Mouse (Mus musculus) heart, embryonic 10.5 days (tissue): ENCODE data around the gene Sv2a. TPM values are rescaled to one million over a fixed set of nuclear protein-coding genes. Genes with fewer than 3 reads are reported as not detected.
"Not testable (repeated sequence)": the region's sequence is repeated elsewhere in the genome, so short reads cannot be mapped to it uniquely, and the experiment has no call there.

Experiments
- DNase-seq: peaks from one replicate; pipeline ENCODE4 v3.0.0-alpha.2; 2017; ENCODE audit warnings: low spot score
- H3K27ac ChIP-seq: fragments of 300-500 bp; sonication (generic); 2 replicates; pipeline ENCODE4 v1.5.1; 2016; ENCODE audit warnings: mild to moderate bottlenecking
- H3K27me3 ChIP-seq: fragments of 300-500 bp; sonication (generic); 2 replicates; pipeline ENCODE4 v1.6.1; 2016; ENCODE audit warnings: mild to moderate bottlenecking; ENCODE audit not compliant: poor library complexity, insufficient read depth, severe bottlenecking
- H3K36me3 ChIP-seq: fragments of 300-500 bp; sonication (generic); 2 replicates; pipeline ENCODE4 v1.6.1; 2016; ENCODE audit warnings: mild to moderate bottlenecking, moderate library complexity
- H3K4me1 ChIP-seq: fragments of 300-500 bp; sonication (generic); 2 replicates; pipeline ENCODE4 v1.6.1; 2016; ENCODE audit warnings: mild to moderate bottlenecking
- H3K4me3 ChIP-seq: fragments of 300-500 bp; sonication (generic); 2 replicates; pipeline ENCODE4 v1.5.1; 2016; ENCODE audit warnings: mild to moderate bottlenecking, moderate library complexity
- H3K9me3 ChIP-seq: fragments of 300-500 bp; sonication (generic); 2 replicates; pipeline ENCODE4 v1.6.1; 2016; ENCODE audit warnings: mild to moderate bottlenecking, moderate library complexity
- WGBS: fragments of 180-500 bp; shearing (Covaris S2); methylation state at CpG from one replicate; pipeline ENCODE4 v1.1.7; 2016; 5-methylcytosine and 5-hydroxymethylcytosine counted together
- polyA plus RNA-seq: library from polyadenylated mRNA; unstranded; fragments of >200 nt; fragmentation: Nextera tagmentation; extraction: Ambion mirVana; gene quantifications from 2 replicates; pipeline ENCODE4 v1.2.1, GENCODE M21; 2016

Gene Sv2a
- polyA plus RNA-seq, 1 experiment from 2014 or later: 17.8 TPM

GRCm38 (mm10) chr3:96219191-96219641 lies 38.3 kb downstream of the Sv2a start:
- H3K27ac ChIP-seq: peak overlapping the region; percentile 94
- H3K36me3 ChIP-seq: no peaks in the 10 kb centered on the region
- peaks cover 23% of the 10 kb centered on the region for H3K4me1 ChIP-seq
- no peaks in the 10 kb centered on the region for H3K9me3 ChIP-seq
- no peak for DNase-seq
- peak overlapping the region; percentile 71 for H3K4me3 ChIP-seq
- WGBS: under 1% methylated on average over 12 of the region's 12 CpGs
- no peaks in the 10 kb centered on the region for H3K27me3 ChIP-seq

- Histone ChIP-seq H3K4me1 (peaks cover 25% of the 10 kb centered on the region), H3K9me3 (no peaks in the 10 kb centered on the region), H3K27me3 (no peaks in the 10 kb centered on the region), H3K27ac (peak within 1 kb of the TSS; percentile 94), H3K4me3 (peak within 1 kb of the TSS; percentile 71), H3K36me3 (no peaks in the 10 kb centered on the region)
- 0% methylated on average over 37 of the region's 37 CpGs for WGBS
- DNase-seq: peak; percentile 87
Observed at GRCm38 (mm10) chr3:96219661-96220130, 38.7 kb downstream of the Sv2a start, which contains the start of the genes Bola1 and Hist2h2ab. Gene Bola1 (minus strand): TSS chr3:96219709. Gene Hist2h2ab (plus strand): TSS chr3:96219865.

GRCm38 (mm10) chr3:96220131-96220764 lies 39.3 kb downstream of the Sv2a start:
- not testable (repeated sequence) for H3K9me3 ChIP-seq, DNase-seq, H3K36me3 ChIP-seq, H3K27me3 ChIP-seq
- WGBS: under 1% methylated on average over 38 of the region's 47 CpGs
- Histone ChIP-seq H3K4me1 (peaks cover 30% of the 10 kb centered on the region), H3K4me3 (peak overlapping the region; percentile 71), H3K27ac (peak overlapping the region; percentile 94)

DNA sequence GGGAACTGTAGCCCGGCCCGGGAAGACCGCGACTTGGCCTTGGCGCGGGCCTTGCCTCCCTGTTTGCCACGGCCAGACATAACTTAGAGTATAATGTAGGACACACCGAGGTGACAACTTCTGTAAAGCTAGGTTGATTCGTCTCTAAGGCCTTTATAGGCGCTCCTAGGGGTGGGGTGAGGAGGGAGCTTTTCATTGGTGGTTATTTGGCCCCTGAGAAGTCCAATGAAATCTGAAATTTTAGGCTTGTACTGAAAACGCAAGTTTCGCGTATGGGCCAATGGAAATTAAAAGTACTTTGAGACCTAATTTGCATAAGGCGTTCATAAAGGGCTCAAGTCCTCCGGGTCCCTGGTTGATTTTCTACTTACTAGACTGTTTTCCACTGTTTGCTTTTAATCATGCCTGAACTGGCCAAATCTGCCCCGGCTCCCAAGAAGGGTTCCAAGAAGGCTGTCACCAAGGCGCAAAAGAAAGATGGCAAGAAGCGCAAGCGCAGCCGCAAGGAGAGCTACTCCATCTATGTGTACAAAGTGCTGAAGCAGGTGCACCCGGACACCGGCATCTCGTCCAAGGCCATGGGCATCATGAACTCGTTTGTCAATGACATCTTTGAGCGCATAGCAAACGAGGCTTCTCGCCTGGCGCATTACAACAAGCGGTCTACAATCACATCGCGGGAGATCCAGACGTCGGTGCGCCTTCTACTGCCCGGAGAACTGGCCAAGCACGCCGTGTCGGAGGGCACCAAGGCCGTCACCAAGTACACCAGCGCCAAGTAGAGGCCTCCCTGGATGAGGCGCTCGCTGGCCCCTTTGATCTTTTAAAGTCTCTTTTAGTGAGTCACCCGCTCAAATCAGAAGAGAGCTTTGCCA lies 40.1 kb downstream of the Sv2a start, which contains the start of the genes Hist2h2ac and Hist2h2be:
TSS of gene Hist2h2ac (minus strand) at position 116 of the 875 bp plus-strand sequence.
TSS of gene Hist2h2be (plus strand) at position 355 of the 875 bp plus-strand sequence.
- DNase-seq: peak; percentile 95
- peak within 1 kb of the TSS; percentile 94 for H3K27ac ChIP-seq
- H3K9me3 ChIP-seq: no peaks in the 10 kb centered on the region
- peak within 1 kb of the TSS; percentile 71 for H3K4me3 ChIP-seq
- no peaks in the 10 kb centered on the region for H3K27me3 ChIP-seq
- H3K36me3 ChIP-seq: no peaks in the 10 kb centered on the region
- WGBS: under 1% methylated on average over 43 of the region's 43 CpGs
- peaks cover 34% of the 10 kb centered on the region for H3K4me1 ChIP-seq

- WGBS: 33% methylated on average over 9 of the region's 9 CpGs
- no peaks in the 10 kb centered on the region for H3K36me3 ChIP-seq
- peak overlapping the region; percentile 71 for H3K4me3 ChIP-seq
- no peaks in the 10 kb centered on the region for H3K9me3 ChIP-seq
- no peaks in the 10 kb centered on the region for H3K27me3 ChIP-seq
- H3K4me1 ChIP-seq: peaks cover 40% of the 10 kb centered on the region
- H3K27ac ChIP-seq: peak overlapping the region; percentile 94
- DNase-seq: no peak
Observed at GRCm38 (mm10) chr3:96221640-96222038, 40.7 kb downstream of the Sv2a start.

DNA sequence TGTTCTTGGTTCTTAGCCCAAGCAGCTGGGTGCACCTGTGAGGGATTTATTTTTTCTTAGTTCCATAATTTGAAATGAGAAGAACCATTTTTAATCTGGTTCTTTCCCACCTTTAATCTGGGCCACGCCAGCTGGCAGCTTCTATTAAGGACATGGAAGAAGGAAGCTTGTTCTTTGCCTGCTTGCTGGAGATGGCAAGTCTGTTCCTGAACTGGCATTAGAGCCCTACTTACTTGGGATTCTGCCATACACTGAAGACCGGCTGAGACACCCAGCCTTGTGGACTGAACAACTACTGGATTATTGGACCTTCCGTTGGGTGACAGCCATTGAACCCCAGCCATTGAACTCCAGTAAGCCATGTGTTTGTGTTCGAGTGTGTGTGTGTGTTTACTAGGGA lies 41.8 kb downstream of the Sv2a start:
- Histone ChIP-seq H3K4me3 (no peak overlapping the region), H3K4me1 (peaks cover 48% of the 10 kb centered on the region)
- WGBS: 91% methylated on average over 4 of the region's 4 CpGs

DNA sequence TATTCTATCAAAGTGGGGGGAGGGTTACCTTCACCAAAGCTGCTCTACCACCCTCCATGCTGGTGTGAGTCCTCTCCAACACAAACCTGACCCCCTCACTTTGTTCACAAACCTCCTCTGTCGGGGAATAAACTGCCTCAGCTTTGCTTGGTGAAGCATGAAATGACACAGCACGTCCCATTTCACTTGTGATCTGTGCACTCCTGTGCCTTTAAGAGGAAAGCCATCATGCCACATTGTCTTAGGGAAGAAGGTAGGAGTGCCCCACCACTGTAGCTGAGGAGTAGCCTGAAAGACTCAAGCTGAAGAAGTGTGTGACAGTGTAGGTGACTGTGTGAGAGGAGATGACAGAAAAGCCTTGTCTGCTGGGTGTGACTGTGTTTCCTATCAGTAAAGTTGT lies 44.5 kb downstream of the Sv2a start:
- Histone ChIP-seq H3K4me3 (no peak overlapping the region), H3K4me1 (peaks cover 41% of the 10 kb centered on the region), H3K27ac (peak overlapping the region; percentile 57; the same call in 1 of the 2 replicates), H3K27me3 (no peaks in the 10 kb centered on the region), H3K36me3 (no peaks in the 10 kb centered on the region), H3K9me3 (no peaks in the 10 kb centered on the region)
- DNase-seq: no peak
- 41% methylated on average over 2 of the region's 2 CpGs for WGBS

More for the DNA sequence above, 41.8 kb downstream of the Sv2a start:
- Histone ChIP-seq H3K9me3 (no peaks in the 10 kb centered on the region), H3K27ac (no peak overlapping the region), H3K36me3 (no peaks in the 10 kb centered on the region), H3K27me3 (no peaks in the 10 kb centered on the region)
- DNase-seq: no peak

DNA sequence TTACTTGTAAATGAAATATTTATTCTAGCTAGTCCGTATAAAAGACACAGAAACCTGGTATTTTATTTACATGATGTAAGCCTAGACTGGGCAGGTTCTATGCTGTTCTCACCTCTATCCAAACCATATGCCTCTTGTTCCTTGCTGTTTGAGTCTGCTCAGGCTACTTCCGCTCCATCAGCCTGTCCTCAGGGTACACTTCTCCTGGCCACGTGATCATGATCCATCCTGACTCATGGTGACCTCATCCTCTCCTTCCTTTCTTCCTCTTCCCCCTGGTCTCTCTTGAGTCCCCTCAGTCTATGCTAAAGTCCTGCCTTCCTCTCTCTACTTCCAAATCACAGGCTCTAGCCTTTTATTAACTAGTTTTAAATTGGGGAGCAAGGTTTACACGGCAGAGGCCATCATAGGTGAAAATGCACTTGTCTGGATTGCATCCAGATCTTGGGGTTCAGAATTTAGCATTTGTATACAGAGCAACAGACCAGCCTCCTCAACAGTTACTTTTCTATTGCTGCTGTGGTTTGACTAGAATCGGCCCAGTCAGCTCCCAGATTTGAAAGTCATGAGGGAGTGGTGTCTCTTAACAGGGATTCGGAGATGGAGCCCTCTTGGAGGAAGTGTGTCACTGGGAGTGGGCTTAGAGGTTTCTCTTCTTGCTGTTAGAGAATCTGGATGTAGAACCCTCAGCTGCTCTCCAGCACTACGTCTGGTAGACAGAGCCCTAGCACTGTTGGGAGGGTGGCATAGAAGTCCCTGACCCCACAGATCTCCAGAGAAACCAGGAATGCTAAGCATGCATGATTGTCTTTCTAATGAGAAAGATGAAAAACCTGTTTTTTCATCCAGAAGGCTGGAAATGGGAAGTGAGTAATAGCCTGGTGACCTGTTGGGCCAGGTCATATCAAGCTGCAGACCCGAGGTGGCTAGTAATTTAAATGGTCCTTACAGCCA lies 46.0 kb downstream of the Sv2a start:
- H3K9me3 ChIP-seq: no peaks in the 10 kb centered on the region
- no peaks in the 10 kb centered on the region for H3K36me3 ChIP-seq
- H3K27ac ChIP-seq: 0 out of 2 replicates have a peak overlapping the region, but pooled peaks have one; percentile 59
- H3K4me1 ChIP-seq: peaks cover 39% of the 10 kb centered on the region
- no peak for DNase-seq
- H3K27me3 ChIP-seq: no peaks in the 10 kb centered on the region
- 69% methylated on average over 8 of the region's 8 CpGs for WGBS
- H3K4me3 ChIP-seq: no peak overlapping the region

GRCm38 (mm10) chr3:96228828-96229227 lies 47.9 kb downstream of the Sv2a start:
- Histone ChIP-seq H3K4me1 (peaks cover 33% of the 10 kb centered on the region), H3K4me3 (no peak overlapping the region), H3K27me3 (no peaks in the 10 kb centered on the region), H3K27ac (no peak overlapping the region), H3K9me3 (no peaks in the 10 kb centered on the region), H3K36me3 (no peaks in the 10 kb centered on the region)
- WGBS: 58% methylated on average over 2 of the region's 2 CpGs
- no peak for DNase-seq

DNA sequence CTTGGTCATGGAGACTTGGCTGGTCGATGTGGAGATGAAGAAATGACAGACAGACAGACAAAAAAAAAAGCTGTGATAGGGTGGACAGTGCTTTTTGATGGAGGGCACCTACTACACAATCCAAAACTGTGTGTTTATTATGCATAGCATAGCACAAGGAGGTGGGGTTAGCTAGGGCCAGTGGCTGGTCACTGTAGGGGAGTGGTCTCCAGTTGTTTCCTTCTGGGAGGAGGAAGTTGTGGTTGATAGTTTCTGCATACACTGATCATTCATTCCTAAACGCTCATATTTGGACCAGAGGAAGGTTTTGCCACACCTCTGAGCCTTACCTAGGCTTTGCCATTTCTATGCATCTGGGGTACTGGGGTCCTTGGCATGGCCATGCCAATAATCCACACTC lies 49.5 kb downstream of the Sv2a start:
- Histone ChIP-seq H3K9me3 (no peaks in the 10 kb centered on the region), H3K27me3 (no peaks in the 10 kb centered on the region), H3K36me3 (no peaks in the 10 kb centered on the region), H3K4me3 (no peak overlapping the region), H3K4me1 (peaks cover 24% of the 10 kb centered on the region), H3K27ac (no peak overlapping the region)
- 64% methylated on average over 2 of the region's 2 CpGs for WGBS
- no peak for DNase-seq

DNA sequence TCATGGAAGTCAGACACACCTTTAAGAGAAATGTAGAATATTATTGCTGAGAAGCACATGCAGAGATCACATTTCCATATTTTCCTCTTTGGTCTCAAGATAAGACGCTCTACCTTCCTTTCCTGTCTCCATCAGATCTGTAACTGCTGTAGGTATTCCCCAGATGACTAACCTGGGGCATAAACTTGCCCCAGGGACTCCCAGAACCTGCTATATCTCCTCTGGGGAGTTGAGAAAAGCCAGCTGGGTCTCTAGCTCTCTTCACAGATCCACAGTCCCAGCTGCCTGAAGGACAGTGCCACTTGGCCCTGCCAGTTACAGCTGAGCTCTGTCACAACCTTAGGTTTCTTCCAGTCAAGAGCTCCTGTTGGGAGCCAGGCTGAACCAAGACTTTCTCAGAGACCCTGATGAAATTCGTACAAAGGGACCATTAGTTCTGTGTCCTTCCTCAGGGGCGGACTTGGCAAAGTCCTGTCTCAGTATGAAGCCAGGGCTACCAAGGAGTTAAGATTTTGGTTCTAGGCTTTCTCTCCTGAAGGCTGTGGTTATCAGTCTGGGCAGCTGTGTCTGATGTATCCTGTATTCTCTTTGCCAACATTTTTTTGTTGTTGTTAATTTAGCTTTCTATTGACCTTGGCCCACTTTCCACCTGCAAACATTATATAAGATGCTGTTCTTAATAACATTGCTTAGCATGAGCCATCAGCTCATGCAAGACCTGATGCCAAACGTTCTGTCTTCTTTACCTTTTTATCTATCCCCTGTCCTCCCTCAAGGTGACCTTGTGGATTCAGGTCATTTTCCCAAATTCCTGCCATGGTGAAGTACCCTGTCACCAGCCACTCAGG lies 50.2 kb downstream of the Sv2a start:
- no peaks in the 10 kb centered on the region for H3K27me3 ChIP-seq
- WGBS: 64% methylated on average over 4 of the region's 4 CpGs
- H3K36me3 ChIP-seq: no peaks in the 10 kb centered on the region
- no peak overlapping the region for H3K27ac ChIP-seq
- DNase-seq: no peak
- peaks cover 17% of the 10 kb centered on the region for H3K4me1 ChIP-seq
- no peak overlapping the region for H3K4me3 ChIP-seq
- no peaks in the 10 kb centered on the region for H3K9me3 ChIP-seq
